ENCODE assay signal across 14 mouse cellular contexts in genomic region chr16:45029493-45029892, GRCm38 (mm10).
DNase-seq lines count a peak whose midpoint lies in the region; TF ChIP-seq lines count a peak whose summit lies in the region.
"Had no signal": no experiment of that assay in that cellular context is flagged by ENCODE, and none has a peak within 500 bp of the region (broad histone marks: within the 10 kb centered on the region; RNA-seq: fewer than 3 reads in every experiment).

No protein-coding gene starts in this region.

- no peak overlapping the region for H3K4me3 ChIP-seq in gastrocnemius, adult 2 months
- no peak overlapping the region for H3K4me3 ChIP-seq in embryonic fibroblast, embryonic 13.5 days (ENCODE audit: insufficient read depth, low read length)
- no peak overlapping the region for H3K4me3 ChIP-seq in macrophage (ENCODE audit: inconsistent target)
- H3K4me3 ChIP-seq: limb, embryonic 13.5 days had no signal

- intact Hi-C loops in gastrocnemius, adult 2 months (cut with DNase I), result loop anchor here (10.0 kb wide), 1 partner anchor 265 kb away; the partner anchor contains the start of gene Cd200r1

- H3K79me2 ChIP-seq in macrophage (ENCODE audit: inconsistent target), result no peaks in the 10 kb centered on the region

- no peak for TF ChIP-seq CTCF in gastrocnemius, adult 2 months (IDR thresholded peaks at IDR 0.05)
- no peak for TF ChIP-seq CTCF in embryonic fibroblast, embryonic 13.5 days (IDR thresholded peaks at IDR 0.05; ENCODE audit: borderline replicate concordance, insufficient read depth, low read length)

- no peak for TF ChIP-seq POLR2A in embryonic fibroblast, embryonic 13.5 days (IDR thresholded peaks at IDR 0.05; ENCODE audit: low read depth, low read length)

- peaks cover 4% of the 10 kb centered on the region; the same call in 1 of the 2 replicates for H3K4me1 ChIP-seq in embryonic fibroblast, embryonic 13.5 days (ENCODE audit: control insufficient read depth, insufficient read depth, low read length)

- DNase-seq in gastrocnemius, adult 2 months, result no peak
- no peak for DNase-seq in gastrocnemius, postnatal 4 days (ENCODE audit: low spot score in 2 of 2)
- DNase-seq in layer of hippocampus, adult 9-11 months, result peak; percentile 9
- no peak for DNase-seq in layer of hippocampus, postnatal 25 days (ENCODE audit: extremely low spot score in 1 of 2, low spot score in 1 of 2)
- no peak for DNase-seq in ovary, postnatal 14 days (ENCODE audit: low spot score)
- no peak for DNase-seq in cerebellum, postnatal 36 days
- DNase-seq: forebrain, postnatal 0 days; kidney, postnatal 25 days; layer of hippocampus, postnatal 36 days; thymus, postnatal 14 days had no signal

- H3K27ac ChIP-seq in gastrocnemius, adult 2 months, result peak overlapping the region; percentile 35; the same call in 1 of the 2 replicates
- H3K27ac ChIP-seq in embryonic fibroblast, embryonic 13.5 days (ENCODE audit: insufficient read depth, low read length), result peak overlapping the region; percentile 71
- peak overlapping the region; percentile 2; the same call in 1 of the 2 replicates for H3K27ac ChIP-seq in macrophage
- H3K27ac ChIP-seq: hindbrain, embryonic 14.5 days; limb, embryonic 13.5 days had no signal

- H3K36me3 ChIP-seq in macrophage (ENCODE audit: inconsistent target), result no peaks in the 10 kb centered on the region
- H3K36me3 ChIP-seq: limb, embryonic 13.5 days had no signal

- 87% methylated on average over 1 of the region's 1 CpGs for WGBS in macrophage (ENCODE audit: missing documents)

Comparison
In these comparisons a context has a peak if more than half of its experiments do, and no peak if none do; other contexts are left out.
1. H3K27ac ChIP-seq: peak in every context shown above with its lines; median percentile 71 in embryonic fibroblast, embryonic 13.5 days; 35 in gastrocnemius, adult 2 months; 2 in macrophage.